Mouse (Mus musculus) CH12.LX (cell line): ENCODE data around the gene Ehd1.

ENCODE experiments used
- BHLHE40 ChIP-seq: IDR thresholded peaks from 2 replicates; pipeline ENCODE4 v1.6.1; 2011; ENCODE audit warnings: mild to moderate bottlenecking, low read depth, low read length, improper control_type of control experiment
- CTCF ChIP-seq, 2 experiments: IDR thresholded peaks in 1 of 2; conservative IDR thresholded peaks in 1 of 2; 2 replicates each; pipeline ENCODE4 v1.5.1; 2011 to 2012; ENCODE audit warnings: low read depth in 2 of 2, low read length in 2 of 2, improper control_type of control experiment in 1 of 2, inconsistent platforms in 1 of 2, mild to moderate bottlenecking in 1 of 2, moderate library complexity in 1 of 2
- E2F4 ChIP-seq: IDR thresholded peaks from 2 replicates; pipeline ENCODE4 v1.6.1; 2011; ENCODE audit warnings: low read depth, low read length, improper control_type of control experiment; ENCODE audit not compliant: insufficient replicate concordance
- ELF1 ChIP-seq: IDR thresholded peaks from 2 replicates; pipeline ENCODE4 v1.6.1; 2014; ENCODE audit warnings: low read depth, mild to moderate bottlenecking, inconsistent platforms, low read length, improper control_type of control experiment
- EP300 ChIP-seq: IDR thresholded peaks from 2 replicates; pipeline ENCODE4 v1.6.1; 2011; ENCODE audit warnings: low read length, improper control_type of control experiment
- MXI1 ChIP-seq: IDR thresholded peaks from 2 replicates; pipeline ENCODE4 v1.6.1; 2011; ENCODE audit warnings: mild to moderate bottlenecking, low read depth, low read length, improper control_type of control experiment
- NELFE ChIP-seq: IDR thresholded peaks from 2 replicates; pipeline ENCODE4 v1.6.1; 2011; ENCODE audit warnings: low read depth, low read length, improper control_type of control experiment
- POLR2A ChIP-seq: IDR thresholded peaks from 2 replicates; pipeline ENCODE4 v1.6.1; 2011; ENCODE audit warnings: low read depth, mild to moderate bottlenecking, improper control_type of control experiment, low read length
- TCF12 ChIP-seq: IDR thresholded peaks from 2 replicates; pipeline ENCODE4 v1.6.1; 2014; ENCODE audit warnings: low read depth, mild to moderate bottlenecking, inconsistent platforms, low read length, improper control_type of control experiment

GRCm38 (mm10) chr19:6273592-6273991 lies 2.9 kb upstream of the Ehd1 start:
- TF ChIP-seq POLR2A (no peak), CTCF (conservative IDR thresholded peaks at IDR 0.05 in 1 of 2, IDR thresholded peaks at IDR 0.05 in 1 of 2; ENCODE audit: low read depth in 2 of 2, low read length in 2 of 2) (no peak), E2F4 (no peak), BHLHE40 (no peak), MXI1 (no peak), NELFE (no peak), EP300 (no peak), TCF12 (no peak), ELF1 (no peak)
